Mouse (Mus musculus) kidney, embryonic 14.5 days (tissue): Measurements from ENCODE around the gene Pglyrp4. TPM values are rescaled to one million over a fixed set of nuclear protein-coding genes. Genes with fewer than 3 reads are reported as not detected.
"Not testable (repeated sequence)": the region's sequence is repeated elsewhere in the genome, so short reads cannot be mapped to it uniquely, and the experiment has no call there.

Experiments
- ATAC-seq: fragments of 200-750 bp; cut with Nextera tagmentation; 2 replicates; pipeline ENCODE4 v1.8.0; 2017; ENCODE audit warnings: moderate number of reproducible peaks, mild to moderate bottlenecking, moderate TSS enrichment, moderate library complexity; ENCODE audit not compliant: low FRiP score, low TSS enrichment
- H3K27ac ChIP-seq: fragments of 300-500 bp; sonication (generic); 2 replicates; pipeline ENCODE4 v1.5.1; 2014; ENCODE audit warnings: low read depth, mild to moderate bottlenecking, low read length, moderate library complexity, mixed read lengths
- H3K27me3 ChIP-seq: fragments of 300-500 bp; sonication (generic); 2 replicates; pipeline ENCODE4 v1.6.1; 2014; ENCODE audit warnings: mild to moderate bottlenecking, low read length; ENCODE audit not compliant: control insufficient read depth, insufficient read depth
- H3K36me3 ChIP-seq: fragments of 300-500 bp; sonication (generic); 2 replicates; pipeline ENCODE4 v1.6.1; 2014; ENCODE audit warnings: low read length, mixed read lengths; ENCODE audit not compliant: control insufficient read depth, insufficient read depth
- H3K4me1 ChIP-seq: fragments of 300-500 bp; sonication (generic); 2 replicates; pipeline ENCODE4 v1.6.1; 2014; ENCODE audit warnings: low read length, mixed read lengths; ENCODE audit not compliant: control insufficient read depth, insufficient read depth
- H3K4me2 ChIP-seq: fragments of 300-500 bp; sonication (generic); replicated peaks from 2 replicates; pipeline ENCODE4 v1.6.1; 2014; ENCODE audit warnings: low read depth, mild to moderate bottlenecking, low read length
- H3K4me3 ChIP-seq: fragments of 300-500 bp; sonication (generic); 2 replicates; pipeline ENCODE4 v1.5.1; 2014; ENCODE audit warnings: mild to moderate bottlenecking, low read length
- H3K9ac ChIP-seq: fragments of 300-500 bp; sonication (generic); 2 replicates; pipeline ENCODE4 v1.6.1; 2014; ENCODE audit warnings: low read depth, mild to moderate bottlenecking, low read length, moderate library complexity
- H3K9me3 ChIP-seq: fragments of 300-500 bp; sonication (generic); 2 replicates; pipeline ENCODE4 v1.6.1; 2016; ENCODE audit warnings: low read length; ENCODE audit not compliant: control insufficient read depth
- WGBS: fragments of 180-500 bp; shearing (Covaris S2); extraction: QIAGEN DNeasy Blood & Tissue Kit; methylation state at CpG from one replicate; pipeline ENCODE4 v1.1.7; 2014; 5-methylcytosine and 5-hydroxymethylcytosine counted together
- polyA plus RNA-seq: library from polyadenylated mRNA; unstranded; fragments of >200 nt; fragmentation: Nextera tagmentation; extraction: Ambion mirVana; gene quantifications from 2 replicates; pipeline ENCODE4 v1.2.1, GENCODE M21; 2014

Gene Pglyrp4
- polyA plus RNA-seq, 1 experiment from 2014 or later = not detected

DNA sequence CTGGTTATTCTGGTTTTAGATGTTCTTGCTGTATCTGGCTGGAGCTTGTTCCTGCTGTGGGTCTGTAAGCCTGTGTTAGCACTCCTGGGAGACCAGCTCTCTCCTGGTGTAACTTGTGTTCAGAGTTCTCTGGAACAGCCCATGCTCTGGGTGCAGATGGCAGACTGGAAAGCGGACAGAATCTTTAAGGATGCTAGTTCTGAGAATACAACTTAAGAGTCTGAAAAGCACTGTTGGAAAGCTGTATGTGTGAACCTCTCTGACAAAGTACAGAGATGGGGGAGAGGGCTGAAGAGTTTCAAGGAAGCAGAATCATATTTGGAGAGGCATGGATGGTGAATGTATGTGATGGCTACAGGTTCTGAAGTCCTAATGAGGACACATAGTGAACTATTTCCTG lies 23.0 kb downstream of the Pglyrp4 start:
- WGBS = 97% methylated on average over 1 of the region's 1 CpGs
- Histone ChIP-seq H3K4me2 (no peak overlapping the region), H3K9ac (no peak overlapping the region), H3K9me3 (no peaks in the 10 kb centered on the region), H3K27ac (no peak overlapping the region), H3K4me1 (no peaks in the 10 kb centered on the region), H3K4me3 (no peak overlapping the region), H3K27me3 (no peaks in the 10 kb centered on the region), H3K36me3 (no peaks in the 10 kb centered on the region)
- ATAC-seq = no peak

DNA sequence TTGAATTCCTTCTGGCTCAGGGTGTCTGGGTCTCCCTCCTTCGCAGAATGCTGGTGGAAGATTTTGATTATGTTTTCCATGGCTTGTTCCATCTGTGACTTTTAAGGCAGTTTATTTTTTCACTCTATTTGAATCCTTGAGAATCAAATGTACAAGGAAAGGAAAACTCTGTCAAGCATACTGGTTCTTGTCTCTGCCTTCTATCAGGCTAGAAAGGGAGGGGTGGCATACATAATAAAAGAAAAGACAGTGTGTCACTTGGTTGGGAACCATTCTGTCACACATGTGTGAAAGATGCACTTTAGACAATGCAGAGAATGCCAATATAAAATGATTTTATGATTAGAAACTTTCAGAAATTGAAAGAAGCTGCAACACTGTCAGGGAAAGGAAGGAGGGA lies 51.1 kb downstream of the Pglyrp4 start, which contains the start of gene Gm5849:
TSS of gene Gm5849 (minus strand) at position 101 of the 400 bp plus-strand sequence.
- 88% methylated on average over 1 of the region's 1 CpGs for WGBS

More for the DNA sequence above, 51.1 kb downstream of the Pglyrp4 start, which contains the start of gene Gm5849:
- ATAC-seq, H3K27ac ChIP-seq, H3K4me3 ChIP-seq, H3K9ac ChIP-seq, H3K4me2 ChIP-seq, H3K4me1 ChIP-seq, H3K27me3 ChIP-seq, H3K9me3 ChIP-seq, H3K36me3 ChIP-seq: not testable (repeated sequence)

Other genes starting within 250 kb of the Pglyrp4 start
- 58.5 and 67.6 TPM in 2 replicates for gene Snapin, start 235.9 kb upstream of the Pglyrp4 start, polyA plus RNA-seq
- 98.8 and 105 TPM in 2 replicates for gene Chtop, start 217.4 kb upstream of the Pglyrp4 start, polyA plus RNA-seq
- 50.7 and 55.9 TPM in 2 replicates for gene S100a1, start 212.5 kb upstream of the Pglyrp4 start, polyA plus RNA-seq
- gene S100a13, start 212.5 kb upstream of the Pglyrp4 start, polyA plus RNA-seq = 30.2 and 38.0 TPM in 2 replicates
- 1.1 and 1.6 TPM in 2 replicates for gene S100a14, start 200.1 kb upstream of the Pglyrp4 start, polyA plus RNA-seq
- gene S100a16, start 189.7 kb upstream of the Pglyrp4 start, polyA plus RNA-seq = 175 and 198 TPM in 2 replicates
- gene S100a3, start 166.3 kb upstream of the Pglyrp4 start, polyA plus RNA-seq = 0.06 TPM in 1 of 2 replicates, not detected in the other
- not detected in 2 replicates for gene S100a2, start 136.7 kb upstream of the Pglyrp4 start, polyA plus RNA-seq
- not detected in 2 replicates for gene Gm42674, start 125.0 kb upstream of the Pglyrp4 start, polyA plus RNA-seq
- gene S100a4, start 123.1 kb upstream of the Pglyrp4 start, polyA plus RNA-seq = 2.7 and 3.9 TPM in 2 replicates
- 0.56 TPM in 1 of 2 replicates, not detected in the other for gene S100a5, start 118.4 kb upstream of the Pglyrp4 start, polyA plus RNA-seq
- gene S100a6, start 114.0 kb upstream of the Pglyrp4 start, polyA plus RNA-seq = 115 and 148 TPM in 2 replicates
- not detected in 2 replicates for gene S100a7a, start 72.9 kb upstream of the Pglyrp4 start, polyA plus RNA-seq
- gene S100a8, start 57.9 kb upstream of the Pglyrp4 start, polyA plus RNA-seq = 2.4 and 4.2 TPM in 2 replicates
- 1.3 and 2.0 TPM in 2 replicates for gene S100a9, start 31.2 kb upstream of the Pglyrp4 start, polyA plus RNA-seq
- not detected in 2 replicates for gene Gm5849, start 51.0 kb downstream of the Pglyrp4 start, polyA plus RNA-seq